Mouse (Mus musculus) olfactory bulb, adult 2 months (tissue): ENCODE measurements around the gene Wnk4.

ENCODE experiments used
- CTCF ChIP-seq: fragments of 200-500 bp; IDR thresholded peaks from 2 replicates; pipeline ENCODE4 v1.5.1; 2012; ENCODE audit warnings: low read depth, mild to moderate bottlenecking, low read length, moderate library complexity; ENCODE audit not compliant: insufficient read depth
- POLR2A ChIP-seq: fragments of 200-500 bp; IDR thresholded peaks from 2 replicates; pipeline ENCODE4 v1.6.1; 2012; ENCODE audit warnings: mild to moderate bottlenecking, low read depth, low read length, moderate library complexity; ENCODE audit not compliant: insufficient read depth

DNA sequence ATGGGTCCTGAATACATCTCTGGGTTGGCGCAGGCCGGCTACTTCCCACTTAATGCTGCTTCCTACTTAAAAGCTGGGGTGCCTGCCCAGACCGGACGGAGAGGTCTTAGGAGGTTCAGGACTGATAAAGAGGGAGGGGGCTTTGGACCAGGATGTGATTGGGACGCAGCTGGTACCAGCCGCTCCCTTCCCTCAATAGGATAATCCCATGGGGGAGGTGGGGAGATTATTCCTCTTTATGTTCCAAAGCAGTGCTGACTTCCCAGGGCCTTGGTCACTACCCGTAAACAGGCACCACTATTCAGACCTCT is 13.7 kb upstream of the Wnk4 start:
- no peak for TF ChIP-seq POLR2A
- TF ChIP-seq CTCF = no peak
